Mouse (Mus musculus) left cerebral cortex, postnatal 10 days (tissue): Measurements from ENCODE around the gene Gria4. TPM values are rescaled to one million over a fixed set of nuclear protein-coding genes. Genes with fewer than 3 reads are reported as not detected.

Experiments used
- DNase-seq, 2 experiments: peaks; one replicate each; pipeline ENCODE4 v3.0.0; 2021 to 2022; ENCODE audit warnings: low spot score in 2 of 2, mixed read lengths in 1 of 2; ENCODE audit errors: extremely low spot score in 1 of 2
- intact Hi-C: fragments of 180-260 bp; cut with DNase I; formaldehyde crosslinking; loops from one replicate; pipeline ENCODE4 v1.15.1; 2025
- microRNA-seq: library from miRNA; unstranded; fragments of <30 nt; microRNA quantifications from one replicate; pipeline ENCODE4 v1.2.0, GENCODE M21; 2022
- total RNA-seq, 2 experiments: library from RNA; stranded (reverse); gene quantifications; 2 replicates each; pipeline ENCODE4 v1.2.3; 2021

The Gria4 gene
- total RNA-seq, 2 experiments from 2014 or later, result 85.8 to 86.6 TPM

GRCm38 (mm10) chr9:4376640-4377120, 419.4 kb downstream of the Gria4 start:
- intact Hi-C loops, result loop anchor here (5.0 kb wide), 1 partner anchor 64 kb away; no protein-coding TSS in a partner anchor
- peak in 1 of 2 experiments; percentile 47 for DNase-seq

GRCm38 (mm10) chr9:4375828-4376639, 420.0 kb downstream of the Gria4 start, which contains the start of gene Msantd4:
TSS of gene Msantd4 (plus strand) at chr9:4376562.
- peak; percentile 98 to 99 for DNase-seq
- intact Hi-C loops, result loop anchor here (5.0 kb wide), 1 partner anchor 64 kb away; no protein-coding TSS in a partner anchor

Small RNAs within 50 kb of the gene (microRNA-seq; reads per million reads assigned to microRNA genes)
- gene Gm23811 (not detected), gene Gm23992 (not detected)
